Mouse (Mus musculus): ENCODE results near the gene Gas2. TPM values are rescaled to one million over a fixed set of nuclear protein-coding genes. Genes with fewer than 3 reads are reported as not detected.

Gene Gas2
- polyA plus RNA-seq, 1 experiment from 2014 or later, result 17.2 TPM

DNA sequence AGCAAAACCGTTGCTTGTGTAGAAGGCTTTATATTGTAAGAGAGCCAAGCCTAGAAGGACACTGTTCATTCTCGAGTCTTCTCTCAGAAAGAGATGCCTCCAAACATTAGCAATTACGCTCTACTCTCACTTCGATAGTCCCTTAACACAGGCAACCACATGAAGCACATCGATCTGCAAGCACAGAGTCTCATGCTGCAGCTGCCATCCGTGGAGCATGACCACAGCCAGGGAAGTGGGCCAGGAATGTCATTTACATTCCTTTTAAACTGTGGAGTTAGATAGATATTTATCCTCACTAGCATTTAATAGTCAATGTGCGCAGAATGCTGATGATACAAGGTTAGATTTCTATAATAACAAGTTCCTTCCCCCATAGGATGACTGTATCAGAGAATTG lies 21.3 kb upstream of the Gas2 start:
- no peak for ATAC-seq
- Histone ChIP-seq H3K36me3 (ENCODE audit: control insufficient read depth, insufficient read depth, low read length) (no peaks in the 10 kb centered on the region), H3K9me3 (replicated peaks; ENCODE audit: control insufficient read depth, low read length) (peaks cover 3% of the 10 kb centered on the region; the same call in 1 of the 2 replicates), H3K4me3 (ENCODE audit: low read depth, low read length) (no peak overlapping the region), H3K27ac (ENCODE audit: low read depth, low read length) (no peak overlapping the region), H3K27me3 (replicated peaks; ENCODE audit: control insufficient read depth, insufficient read depth, low read length) (no peaks in the 10 kb centered on the region), H3K4me1 (ENCODE audit: control insufficient read depth, insufficient read depth, low read length) (no peaks in the 10 kb centered on the region), H3K4me2 (ENCODE audit: low read length) (no peak overlapping the region), H3K9ac (ENCODE audit: low read length) (no peak overlapping the region)
- DNase-seq (ENCODE audit: low spot score), result peak; percentile 16
- 78% methylated on average over 7 of the region's 7 CpGs for WGBS

DNA sequence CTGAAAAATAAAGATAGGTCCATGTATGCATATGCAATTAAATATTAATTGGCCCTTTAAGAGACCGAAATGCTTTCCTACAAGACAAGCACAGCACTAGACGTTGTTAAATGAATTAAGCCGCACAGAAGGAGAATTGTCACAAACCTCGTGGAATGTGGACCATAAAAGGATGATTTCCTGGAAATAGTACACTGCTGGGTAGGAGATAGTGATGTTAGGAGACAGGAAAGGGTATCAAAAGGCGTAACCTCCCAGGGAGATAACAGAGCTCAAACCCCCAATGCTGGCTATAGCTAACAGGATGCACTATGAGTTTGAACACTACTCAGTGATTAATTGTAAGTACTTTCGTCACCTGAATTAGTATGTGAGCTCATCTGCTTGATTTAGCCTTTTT lies 10.9 kb upstream of the Gas2 start:
- Histone ChIP-seq H3K4me2 (ENCODE audit: low read length) (no peak overlapping the region), H3K36me3 (ENCODE audit: control insufficient read depth, insufficient read depth, low read length) (no peaks in the 10 kb centered on the region), H3K27ac (ENCODE audit: low read depth, low read length) (no peak overlapping the region), H3K4me3 (ENCODE audit: low read depth, low read length) (no peak overlapping the region), H3K9ac (ENCODE audit: low read length) (no peak overlapping the region), H3K4me1 (ENCODE audit: control insufficient read depth, insufficient read depth, low read length) (no peaks in the 10 kb centered on the region), H3K9me3 (replicated peaks; ENCODE audit: control insufficient read depth, low read length) (no peaks in the 10 kb centered on the region), H3K27me3 (replicated peaks; ENCODE audit: control insufficient read depth, insufficient read depth, low read length) (no peaks in the 10 kb centered on the region)
- WGBS, result 74% methylated on average over 6 of the region's 6 CpGs
- no peak for ATAC-seq
- no peak for DNase-seq (ENCODE audit: low spot score)

DNA sequence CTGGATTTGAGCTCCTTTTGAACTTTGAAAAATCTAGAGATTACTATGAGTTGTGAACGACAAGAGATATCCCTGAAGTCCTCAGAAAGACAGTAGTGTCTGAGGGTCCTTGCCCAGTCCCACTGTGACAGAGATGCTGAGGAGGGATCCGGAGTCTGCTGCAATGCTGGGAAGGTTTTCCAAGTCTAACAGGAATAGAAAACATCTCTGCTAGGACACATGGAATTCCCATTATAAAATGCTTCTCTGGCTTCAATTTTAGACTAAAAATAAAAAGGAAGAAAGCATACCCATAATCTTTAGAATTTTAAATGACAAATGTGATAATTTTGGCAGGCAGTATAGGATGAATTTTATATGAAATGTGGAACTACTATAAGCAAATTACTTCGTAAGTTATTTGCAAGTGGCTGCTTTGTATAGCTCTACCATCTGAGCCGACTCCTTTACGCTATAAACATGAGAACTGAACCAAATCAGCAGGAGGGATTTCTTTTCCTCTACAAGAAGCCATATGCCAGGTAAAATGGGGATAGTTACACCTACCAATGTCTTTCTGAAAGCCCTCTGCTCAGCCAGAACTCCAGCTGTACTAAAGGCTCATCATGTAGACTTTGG lies 9.8 kb upstream of the Gas2 start:
- Histone ChIP-seq H3K4me1 (ENCODE audit: control insufficient read depth, insufficient read depth, low read length) (no peaks in the 10 kb centered on the region), H3K9me3 (replicated peaks; ENCODE audit: control insufficient read depth, low read length) (no peaks in the 10 kb centered on the region), H3K4me3 (ENCODE audit: low read depth, low read length) (no peak overlapping the region), H3K4me2 (ENCODE audit: low read length) (no peak overlapping the region), H3K36me3 (ENCODE audit: control insufficient read depth, insufficient read depth, low read length) (no peaks in the 10 kb centered on the region), H3K27ac (ENCODE audit: low read depth, low read length) (no peak overlapping the region), H3K9ac (ENCODE audit: low read length) (no peak overlapping the region), H3K27me3 (replicated peaks; ENCODE audit: control insufficient read depth, insufficient read depth, low read length) (no peaks in the 10 kb centered on the region)
- DNase-seq (ENCODE audit: low spot score) (no peak), ATAC-seq (no peak)
- WGBS, result 91% methylated on average over 5 of the region's 5 CpGs

DNA sequence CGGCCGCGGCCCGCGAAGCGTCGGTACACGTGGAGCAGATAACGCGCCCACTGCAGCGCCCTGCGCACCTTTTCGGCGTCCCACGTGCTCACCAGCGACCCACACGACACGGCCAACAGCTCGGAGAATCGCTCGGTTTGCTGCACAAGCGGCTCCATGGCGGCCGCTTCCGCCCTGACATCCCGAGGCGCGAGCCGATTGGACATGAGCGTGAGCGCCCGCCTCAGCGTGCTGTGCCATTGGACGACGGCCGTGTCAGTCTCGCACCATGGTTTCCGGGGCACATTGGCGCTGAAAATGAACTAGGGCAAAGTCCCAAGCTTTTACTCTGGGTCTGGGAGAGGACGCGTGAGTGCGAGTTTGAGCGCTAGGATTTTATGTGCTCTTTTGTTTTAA lies 280 bp downstream of the Gas2 start, which contains the start of gene Fancf:
Fancf (minus strand) TSS at position 171 of the 396 bp plus-strand sequence.
- peak within 1 kb of the TSS; percentile 71 for H3K4me2 ChIP-seq (ENCODE audit: low read length)
- WGBS, result under 1% methylated on average over 43 of the region's 43 CpGs
- no peaks in the 10 kb centered on the region for H3K27me3 ChIP-seq (replicated peaks; ENCODE audit: control insufficient read depth, insufficient read depth, low read length)
- H3K9ac ChIP-seq (ENCODE audit: low read length), result peak within 1 kb of the TSS; percentile 83
- DNase-seq (ENCODE audit: low spot score) (peak; percentile 98), ATAC-seq (peak; percentile 99)
- peak within 1 kb of the TSS; percentile 98 for H3K27ac ChIP-seq (ENCODE audit: low read depth, low read length)
- peak within 1 kb of the TSS; percentile 70 for H3K4me3 ChIP-seq (ENCODE audit: low read depth, low read length)
- peaks cover 2% of the 10 kb centered on the region; the same call in 1 of the 2 replicates for H3K36me3 ChIP-seq (ENCODE audit: control insufficient read depth, insufficient read depth, low read length)
- no peaks in the 10 kb centered on the region for H3K9me3 ChIP-seq (replicated peaks; ENCODE audit: control insufficient read depth, low read length)
- H3K4me1 ChIP-seq (ENCODE audit: control insufficient read depth, insufficient read depth, low read length), result peaks cover 16% of the 10 kb centered on the region

DNA sequence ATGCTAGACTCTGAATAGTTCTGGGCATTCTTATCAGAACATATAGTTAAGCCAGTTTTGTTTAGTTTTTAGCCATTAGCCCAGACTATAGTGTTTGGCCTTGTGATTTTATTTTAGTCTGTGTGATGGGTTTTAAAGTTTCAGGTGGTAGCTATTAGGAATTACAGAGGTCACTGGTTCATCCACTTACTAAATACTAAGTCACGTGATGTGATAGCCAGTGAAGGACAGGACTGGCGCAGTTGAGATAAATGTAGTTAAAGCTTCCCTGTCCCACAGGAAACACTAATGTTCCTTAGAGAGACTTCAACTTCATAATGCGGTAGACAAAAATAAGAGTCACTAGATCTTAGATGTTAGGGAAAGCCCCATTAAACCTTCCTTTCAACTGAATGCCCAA lies 1.0 kb downstream of the Gas2 start:
- peak overlapping the region; percentile 70 for H3K4me3 ChIP-seq (ENCODE audit: low read depth, low read length)
- 75% methylated on average over 3 of the region's 3 CpGs for WGBS
- ATAC-seq (no peak), DNase-seq (ENCODE audit: low spot score) (no peak)
- H3K27ac ChIP-seq (ENCODE audit: low read depth, low read length), result no peak overlapping the region
- H3K4me1 ChIP-seq (ENCODE audit: control insufficient read depth, insufficient read depth, low read length), result peaks cover 16% of the 10 kb centered on the region
- H3K27me3 ChIP-seq (replicated peaks; ENCODE audit: control insufficient read depth, insufficient read depth, low read length), result no peaks in the 10 kb centered on the region
- peak overlapping the region; percentile 71 for H3K4me2 ChIP-seq (ENCODE audit: low read length)
- no peaks in the 10 kb centered on the region; the same call in 1 of the 2 replicates for H3K36me3 ChIP-seq (ENCODE audit: control insufficient read depth, insufficient read depth, low read length)
- H3K9ac ChIP-seq (ENCODE audit: low read length), result peak overlapping the region; percentile 83
- H3K9me3 ChIP-seq (replicated peaks; ENCODE audit: control insufficient read depth, low read length), result no peaks in the 10 kb centered on the region

DNA sequence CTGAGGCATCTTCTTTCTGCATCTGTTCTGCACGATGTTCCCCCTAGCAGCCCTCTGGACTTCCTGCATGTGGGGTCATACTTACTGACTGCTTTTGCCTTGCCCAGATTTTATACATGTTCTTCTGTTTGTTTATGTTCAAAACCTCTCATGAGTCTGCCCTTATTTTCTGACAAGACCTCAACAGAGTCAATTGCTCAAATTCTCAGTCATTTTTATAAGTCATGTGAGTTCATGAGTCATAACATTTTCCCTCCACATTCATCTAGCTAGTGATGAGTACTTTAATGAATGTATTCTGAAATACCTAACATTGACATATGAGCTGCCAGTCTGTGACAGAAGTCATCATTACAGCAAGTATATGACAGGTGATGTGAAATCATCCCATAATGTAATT lies 3.5 kb downstream of the Gas2 start:
- Histone ChIP-seq H3K4me3 (ENCODE audit: low read depth, low read length) (no peak overlapping the region), H3K9ac (ENCODE audit: low read length) (no peak overlapping the region), H3K27ac (ENCODE audit: low read depth, low read length) (no peak overlapping the region), H3K4me2 (ENCODE audit: low read length) (no peak overlapping the region), H3K4me1 (ENCODE audit: control insufficient read depth, insufficient read depth, low read length) (peaks cover 13% of the 10 kb centered on the region), H3K9me3 (replicated peaks; ENCODE audit: control insufficient read depth, low read length) (no peaks in the 10 kb centered on the region), H3K27me3 (replicated peaks; ENCODE audit: control insufficient read depth, insufficient read depth, low read length) (no peaks in the 10 kb centered on the region), H3K36me3 (ENCODE audit: control insufficient read depth, insufficient read depth, low read length) (no peaks in the 10 kb centered on the region)
- WGBS, result 82% methylated on average over 1 of the region's 1 CpGs
- ATAC-seq (no peak), DNase-seq (ENCODE audit: low spot score) (no peak)

DNA sequence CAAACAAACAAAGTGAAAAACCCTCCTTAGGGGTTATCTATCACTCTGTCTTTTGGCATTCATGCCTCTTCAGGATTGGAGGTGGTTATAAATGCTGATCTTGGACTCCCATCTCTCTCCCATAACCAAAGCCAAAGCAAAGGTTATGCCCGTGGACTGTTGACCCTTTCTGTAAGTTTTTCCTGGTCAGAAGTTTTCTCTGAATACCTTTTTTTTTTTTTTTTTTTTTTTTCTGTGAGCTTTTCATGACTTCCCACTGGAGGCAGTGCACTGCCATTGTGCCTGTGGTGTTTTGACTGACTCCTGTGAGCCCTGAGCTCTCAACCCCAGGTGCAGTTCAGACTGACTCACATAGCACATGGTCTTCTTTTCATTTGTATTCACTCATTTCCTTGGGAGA lies 6.2 kb downstream of the Gas2 start:
- H3K27ac ChIP-seq (ENCODE audit: low read depth, low read length), result no peak overlapping the region
- H3K9ac ChIP-seq (ENCODE audit: low read length), result no peak overlapping the region
- no peaks in the 10 kb centered on the region for H3K9me3 ChIP-seq (replicated peaks; ENCODE audit: control insufficient read depth, low read length)
- H3K4me1 ChIP-seq (ENCODE audit: control insufficient read depth, insufficient read depth, low read length), result peaks cover 1% of the 10 kb centered on the region; the same call in 1 of the 2 replicates
- WGBS, result 92% methylated on average over 1 of the region's 1 CpGs
- H3K27me3 ChIP-seq (replicated peaks; ENCODE audit: control insufficient read depth, insufficient read depth, low read length), result no peaks in the 10 kb centered on the region
- ATAC-seq (no peak), DNase-seq (ENCODE audit: low spot score) (no peak)
- no peak overlapping the region for H3K4me3 ChIP-seq (ENCODE audit: low read depth, low read length)
- no peaks in the 10 kb centered on the region for H3K36me3 ChIP-seq (ENCODE audit: control insufficient read depth, insufficient read depth, low read length)
- no peak overlapping the region for H3K4me2 ChIP-seq (ENCODE audit: low read length)

DNA sequence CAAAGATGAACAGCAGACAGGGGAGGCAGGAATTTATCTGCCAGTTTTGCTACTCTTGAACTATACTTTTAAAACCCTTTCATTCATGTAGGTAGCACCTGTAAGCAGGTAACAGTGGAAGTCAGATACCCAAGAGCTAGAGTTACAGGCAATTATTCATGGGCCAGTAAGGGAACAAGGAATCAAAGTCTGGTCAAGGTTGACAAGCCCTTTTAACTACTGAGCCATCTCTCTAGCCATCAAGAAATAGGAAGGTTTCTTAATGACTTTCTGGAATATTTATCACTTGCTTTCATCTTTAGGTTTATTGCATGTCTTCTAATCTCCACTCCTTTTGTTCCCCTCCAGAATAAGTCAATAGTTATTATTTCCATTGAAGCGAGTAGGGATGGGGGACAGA lies 10.2 kb downstream of the Gas2 start:
- no peak for DNase-seq (ENCODE audit: low spot score)
- Histone ChIP-seq H3K36me3 (ENCODE audit: control insufficient read depth, insufficient read depth, low read length) (no peaks in the 10 kb centered on the region), H3K4me1 (ENCODE audit: control insufficient read depth, insufficient read depth, low read length) (no peaks in the 10 kb centered on the region), H3K4me3 (ENCODE audit: low read depth, low read length) (no peak overlapping the region), H3K9me3 (replicated peaks; ENCODE audit: control insufficient read depth, low read length) (no peaks in the 10 kb centered on the region), H3K27ac (ENCODE audit: low read depth, low read length) (no peak overlapping the region), H3K27me3 (replicated peaks; ENCODE audit: control insufficient read depth, insufficient read depth, low read length) (no peaks in the 10 kb centered on the region), H3K4me2 (ENCODE audit: low read length) (no peak overlapping the region), H3K9ac (ENCODE audit: low read length) (no peak overlapping the region)
- no peak for ATAC-seq
- 94% methylated on average over 1 of the region's 1 CpGs for WGBS

DNA sequence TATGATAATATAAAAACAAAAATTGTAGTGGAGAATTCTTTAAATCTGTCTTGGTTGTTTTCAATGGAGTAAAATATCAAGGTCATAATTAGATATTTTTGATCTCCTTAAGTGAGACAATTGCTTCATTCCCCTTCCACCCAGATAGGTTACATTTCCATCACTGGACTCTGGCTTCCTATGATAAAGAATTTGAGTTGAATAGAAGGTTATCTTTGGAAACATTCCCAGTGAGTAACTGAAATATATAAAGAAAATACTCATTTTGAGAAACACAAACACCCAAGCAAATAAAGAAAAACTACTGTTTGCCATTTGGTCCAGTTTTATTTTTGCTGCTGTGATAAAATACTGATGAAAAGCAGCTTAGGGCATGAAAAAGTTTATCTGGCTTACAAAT lies 10.8 kb downstream of the Gas2 start:
- Histone ChIP-seq H3K9me3 (replicated peaks; ENCODE audit: control insufficient read depth, low read length) (no peaks in the 10 kb centered on the region), H3K27ac (ENCODE audit: low read depth, low read length) (no peak overlapping the region), H3K9ac (ENCODE audit: low read length) (no peak overlapping the region), H3K36me3 (ENCODE audit: control insufficient read depth, insufficient read depth, low read length) (no peaks in the 10 kb centered on the region), H3K4me3 (ENCODE audit: low read depth, low read length) (no peak overlapping the region), H3K4me1 (ENCODE audit: control insufficient read depth, insufficient read depth, low read length) (no peaks in the 10 kb centered on the region), H3K27me3 (replicated peaks; ENCODE audit: control insufficient read depth, insufficient read depth, low read length) (no peaks in the 10 kb centered on the region), H3K4me2 (ENCODE audit: low read length) (no peak overlapping the region)
- ATAC-seq (no peak), DNase-seq (ENCODE audit: low spot score) (no peak)

Measured in forebrain, embryonic 14.5 days (tissue).